Mouse (Mus musculus) spleen, adult 2 months (tissue): ENCODE data around the gene Car11.

Source experiments
- CTCF ChIP-seq: fragments of 200-500 bp; IDR thresholded peaks from 2 replicates; pipeline ENCODE4 v1.5.1; 2011; ENCODE audit warnings: mild to moderate bottlenecking, inconsistent platforms; ENCODE audit not compliant: insufficient read depth, insufficient read length, insufficient replicate concordance; ENCODE audit errors: extremely low read depth
- POLR2A ChIP-seq: fragments of 200-500 bp; IDR thresholded peaks from 2 replicates; pipeline ENCODE4 v1.6.1; 2011; ENCODE audit warnings: low read depth, low read length, inconsistent platforms

DNA sequence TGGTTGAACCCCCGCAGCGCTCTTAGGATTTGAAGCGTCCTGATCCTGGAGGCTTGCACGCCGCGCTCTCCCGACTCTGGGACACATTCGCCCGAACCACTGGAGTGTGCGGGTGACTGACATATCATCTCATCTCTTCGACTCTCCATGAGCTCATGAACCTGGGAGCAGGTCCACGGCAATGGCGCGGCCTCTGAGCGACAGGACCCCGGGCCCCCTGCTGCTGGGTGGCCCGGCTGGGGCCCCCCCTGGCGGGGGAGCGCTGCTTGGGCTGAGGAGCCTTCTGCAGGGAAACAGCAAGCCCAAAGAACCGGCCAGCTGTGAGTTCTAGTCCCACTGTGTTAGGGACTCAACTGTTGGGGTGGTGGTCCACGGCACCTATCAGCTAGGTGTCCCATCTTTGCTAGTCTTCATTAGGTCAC, 5.8 kb downstream of the Car11 start:
- TF ChIP-seq CTCF (no peak), POLR2A (no peak)
